Mouse (Mus musculus) cerebellum, adult 8-10 months (tissue): Measurements from ENCODE around the gene Pdzd2.

Source experiments
- DNase-seq: peaks from one replicate; pipeline ENCODE4 v3.0.0; 2022

The Pdzd2 gene

DNA sequence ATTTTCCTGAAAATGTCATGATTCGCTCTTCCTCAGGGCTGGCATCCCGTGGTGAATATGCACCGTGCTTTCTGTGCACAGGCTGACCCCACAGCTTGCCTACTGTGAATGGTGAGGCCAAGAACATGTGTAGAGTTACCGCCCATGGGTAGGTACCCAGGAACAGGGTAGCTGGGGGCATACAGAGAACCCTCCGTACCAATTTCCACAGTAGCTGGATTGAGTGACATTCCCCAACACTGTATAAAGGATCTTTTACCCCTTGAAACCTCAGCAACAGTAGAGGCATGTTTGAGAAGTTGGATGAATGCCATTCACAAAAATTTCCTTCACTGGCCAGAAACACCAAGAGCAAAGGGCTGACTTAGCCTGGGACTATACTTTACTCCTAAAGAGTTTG, 271.1 kb downstream of the Pdzd2 start:
- no peak for DNase-seq

DNA sequence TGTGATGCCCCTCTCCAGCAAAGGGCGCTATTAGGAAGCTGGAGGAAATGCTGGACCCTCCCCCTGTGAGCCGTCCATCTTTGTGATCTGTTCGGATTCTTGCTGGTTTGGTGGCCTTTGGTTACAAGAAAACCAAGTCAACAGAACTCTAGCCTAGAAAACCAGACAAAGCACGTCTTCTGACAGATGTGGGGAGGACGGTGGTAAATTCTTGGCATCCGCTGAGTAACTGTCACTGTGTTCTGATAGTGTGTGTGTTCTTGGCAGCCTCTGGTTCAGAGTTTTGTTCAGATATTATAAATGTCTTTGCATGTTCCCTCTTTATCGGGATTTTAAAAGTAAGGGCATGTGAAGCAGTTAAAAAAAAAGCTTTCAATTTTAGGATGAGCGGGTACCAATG, 274.0 kb downstream of the Pdzd2 start:
- DNase-seq, result no peak

GRCm38 (mm10) chr15:12456808-12457207, 282.9 kb downstream of the Pdzd2 start:
- no peak for DNase-seq

- no peak for DNase-seq
Observed at GRCm38 (mm10) chr15:12453343-12453742, 286.4 kb downstream of the Pdzd2 start.

- peak; percentile 38 for DNase-seq
Observed at GRCm38 (mm10) chr15:12452141-12452995, 287.4 kb downstream of the Pdzd2 start.

GRCm38 (mm10) chr15:12451448-12451847, 288.3 kb downstream of the Pdzd2 start:
- DNase-seq, result peak; percentile 73

DNA sequence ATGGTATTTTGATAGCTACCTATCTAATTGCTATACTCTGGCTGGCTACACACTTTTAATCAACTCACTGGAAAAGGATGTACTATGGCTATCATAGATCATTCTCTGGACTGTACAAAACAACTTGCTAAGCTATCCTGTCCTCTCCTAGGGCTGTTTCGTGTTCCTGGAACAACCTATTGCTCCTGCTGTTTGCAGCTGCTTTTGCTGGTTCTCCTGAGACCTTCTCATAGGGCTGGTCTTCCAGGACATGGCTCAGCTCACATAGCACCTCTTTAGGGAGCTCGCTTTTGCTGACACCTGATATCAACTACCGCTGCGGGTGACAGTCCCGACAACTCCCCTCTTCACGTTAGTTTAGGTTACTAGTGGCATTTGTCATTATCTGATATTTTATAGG, 288.9 kb downstream of the Pdzd2 start:
- DNase-seq, result peak; percentile 11

DNA sequence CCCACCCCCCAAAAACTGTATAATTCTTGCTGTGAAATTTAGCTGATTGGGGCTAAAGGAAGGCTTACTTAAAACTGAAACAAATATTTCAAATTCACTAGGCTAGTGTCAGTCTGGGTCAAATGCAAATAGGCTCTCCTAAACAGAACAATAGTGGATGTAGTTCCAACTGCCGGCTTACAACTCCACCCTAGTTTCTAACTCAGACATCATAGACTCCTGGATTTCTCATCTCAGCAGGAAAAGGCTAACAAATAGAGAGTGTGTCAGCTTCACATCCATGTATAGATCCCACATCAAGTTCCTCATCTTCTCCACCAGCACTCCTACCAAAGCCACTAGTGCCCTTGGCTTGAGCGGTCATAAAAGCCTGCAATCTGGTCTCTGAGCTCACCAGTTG, 290.4 kb downstream of the Pdzd2 start:
- DNase-seq, result no peak

DNA sequence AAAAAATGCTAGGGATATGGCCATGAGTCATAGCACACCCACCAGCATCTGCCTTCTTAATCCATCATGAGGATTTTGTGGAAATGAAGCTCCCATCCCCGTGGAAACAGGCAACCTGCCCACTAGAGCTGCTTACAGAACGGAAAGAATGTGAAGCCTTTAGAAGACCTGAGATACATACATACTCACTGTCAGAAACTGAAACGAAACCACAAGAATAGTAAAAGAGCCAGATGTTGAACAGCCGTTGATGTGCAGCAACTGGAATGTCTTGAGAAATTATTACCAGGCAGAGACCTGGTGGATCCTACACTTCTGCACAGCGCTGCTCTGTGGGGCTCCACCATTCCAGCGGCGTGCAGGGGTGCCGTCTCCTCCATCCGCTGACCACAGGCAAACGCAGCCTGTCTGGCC, 292.7 kb downstream of the Pdzd2 start:
- DNase-seq, result no peak

DNA sequence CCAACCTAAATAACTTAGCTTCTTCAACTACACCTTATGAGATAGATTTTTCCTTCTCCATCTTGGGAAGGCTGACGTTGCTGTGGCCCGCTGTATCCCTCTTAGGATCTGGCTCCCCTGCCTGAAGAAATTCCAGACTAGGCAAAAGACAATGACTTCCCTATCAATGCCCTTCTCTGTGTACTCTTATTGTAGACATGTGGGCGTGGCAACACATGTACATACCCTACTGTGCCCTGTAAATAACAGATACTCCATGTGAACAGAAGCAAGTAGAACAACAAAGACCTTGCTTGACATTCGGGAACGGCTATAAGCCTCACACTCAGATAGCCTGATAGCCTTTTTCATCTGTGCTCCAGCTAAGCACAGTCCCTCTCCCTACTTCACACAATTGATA, 295.2 kb downstream of the Pdzd2 start:
- no peak for DNase-seq

- no peak for DNase-seq
Observed at GRCm38 (mm10) chr15:12439351-12439751, 300.4 kb downstream of the Pdzd2 start.

- no peak for DNase-seq
Observed at GRCm38 (mm10) chr15:12438691-12439090, 301.0 kb downstream of the Pdzd2 start.

DNA sequence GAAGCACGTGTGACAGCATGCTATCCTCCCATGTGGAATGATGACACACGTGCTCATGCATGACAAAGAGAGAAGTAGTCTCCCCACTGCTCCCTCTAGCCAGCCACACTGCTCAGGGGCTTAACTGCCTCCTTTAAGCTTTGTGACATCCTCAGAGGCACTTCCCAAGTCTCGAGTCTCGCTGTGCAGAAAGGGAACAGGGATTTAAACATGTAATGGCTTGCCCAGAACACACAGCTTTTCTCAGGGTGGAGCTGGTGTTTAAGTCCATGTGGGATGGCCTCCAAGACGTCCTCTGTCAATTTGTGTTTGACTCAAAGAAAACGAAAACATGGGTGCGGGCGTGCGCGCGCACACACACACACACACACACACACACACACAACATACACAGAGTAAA, 301.6 kb downstream of the Pdzd2 start:
- no peak for DNase-seq

DNA sequence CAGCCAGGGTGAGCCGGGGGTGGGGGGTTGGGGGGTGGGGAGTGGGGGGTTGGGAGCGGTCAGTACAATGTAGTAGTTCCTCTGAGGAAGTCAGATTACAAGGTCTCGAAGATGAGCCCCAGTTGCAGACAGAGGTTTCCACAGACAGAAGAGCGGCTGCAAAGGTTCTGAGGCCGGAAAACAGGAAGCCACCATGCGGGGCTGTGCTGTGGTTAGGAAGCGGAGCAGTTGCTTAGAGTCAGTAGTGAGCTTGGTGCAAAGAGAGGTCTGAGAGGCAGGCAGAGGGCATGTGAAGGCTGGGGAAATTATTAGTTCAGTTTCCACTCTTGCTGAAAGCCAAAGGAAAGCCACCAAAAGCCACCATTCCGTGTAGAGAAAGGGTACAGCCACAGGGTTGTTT, 303.8 kb downstream of the Pdzd2 start:
- DNase-seq, result no peak

- no peak for DNase-seq
Observed at GRCm38 (mm10) chr15:12433893-12434599, 305.7 kb downstream of the Pdzd2 start.

DNA sequence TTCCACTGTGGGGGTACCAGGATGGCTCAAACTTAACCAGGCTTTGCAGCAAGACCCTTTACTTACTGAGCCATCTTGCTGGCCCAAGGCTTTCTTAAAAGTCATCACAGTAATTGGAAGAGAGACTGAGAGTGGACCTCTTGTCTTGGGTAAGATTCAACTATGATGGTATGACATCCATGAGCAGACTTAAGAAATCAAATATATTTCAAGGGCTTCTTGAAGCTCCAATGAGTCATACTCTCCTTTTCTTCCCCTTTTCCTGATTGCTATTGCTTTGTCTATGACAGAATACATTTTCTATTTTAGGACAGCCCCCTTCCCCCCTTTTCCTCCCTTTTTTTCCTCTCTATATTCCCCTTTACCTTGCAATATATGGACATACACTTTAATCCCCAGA, 306.8 kb downstream of the Pdzd2 start:
- no peak for DNase-seq

DNA sequence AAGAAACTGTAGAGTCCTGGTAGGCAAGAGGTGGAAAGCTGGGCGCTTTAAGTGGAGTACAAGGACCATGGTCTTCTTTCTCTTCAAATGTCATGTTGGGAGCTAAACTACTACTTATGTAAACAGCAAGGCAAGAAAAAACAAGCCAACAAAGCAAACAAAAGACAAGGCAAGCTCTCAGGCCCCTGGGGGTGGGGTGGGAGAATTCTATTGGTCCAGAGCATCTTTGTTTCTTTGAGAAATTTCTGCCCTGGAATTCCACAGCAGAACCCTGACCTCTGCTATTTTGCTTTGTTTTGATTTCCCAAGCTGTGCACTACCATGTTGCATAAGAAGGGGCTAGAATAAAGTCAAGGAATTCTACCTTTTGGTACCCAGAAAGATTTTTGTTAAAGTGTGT, 307.4 kb downstream of the Pdzd2 start:
- DNase-seq, result no peak

- no peak for DNase-seq
Observed at GRCm38 (mm10) chr15:12431684-12432083, 308.0 kb downstream of the Pdzd2 start.

DNA sequence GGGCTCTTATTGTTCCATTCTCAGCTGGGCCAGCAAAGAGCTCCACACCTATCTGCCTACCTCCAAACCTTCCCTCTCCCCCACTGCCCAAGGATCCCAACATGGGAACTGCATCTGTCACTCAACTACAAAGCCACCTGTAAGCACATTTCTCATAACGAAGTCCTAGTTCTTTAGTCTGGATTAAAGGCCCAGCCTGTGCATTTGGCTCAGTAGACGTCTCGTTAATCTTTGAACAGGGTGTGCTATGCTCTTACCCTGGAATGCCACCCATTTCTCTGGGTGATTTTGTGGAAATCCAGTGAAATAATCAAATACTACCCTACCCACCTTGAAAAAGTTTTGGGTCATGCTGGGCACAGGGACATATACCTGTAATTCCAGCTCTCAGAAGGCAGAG, 308.5 kb downstream of the Pdzd2 start:
- no peak for DNase-seq

DNA sequence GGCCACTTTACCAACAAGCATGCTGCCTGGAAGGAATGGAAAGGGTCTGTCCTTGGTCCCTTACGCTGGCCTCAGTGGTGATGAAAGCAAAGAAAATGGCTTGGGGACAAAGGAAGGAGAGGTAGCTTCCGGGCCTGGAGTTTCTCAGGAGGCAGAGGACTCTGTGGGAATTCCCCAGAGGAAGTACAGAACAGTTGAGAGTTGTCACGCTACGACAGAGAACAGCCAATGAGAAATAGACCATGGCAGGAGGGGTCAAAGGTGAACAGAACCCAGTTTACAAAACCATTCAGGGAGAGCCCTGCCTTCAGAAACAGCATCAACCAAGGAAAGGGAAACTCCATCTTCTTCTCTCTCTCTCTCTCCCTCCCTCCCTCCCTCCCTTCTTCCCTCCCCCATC, 309.1 kb downstream of the Pdzd2 start:
- no peak for DNase-seq

DNA sequence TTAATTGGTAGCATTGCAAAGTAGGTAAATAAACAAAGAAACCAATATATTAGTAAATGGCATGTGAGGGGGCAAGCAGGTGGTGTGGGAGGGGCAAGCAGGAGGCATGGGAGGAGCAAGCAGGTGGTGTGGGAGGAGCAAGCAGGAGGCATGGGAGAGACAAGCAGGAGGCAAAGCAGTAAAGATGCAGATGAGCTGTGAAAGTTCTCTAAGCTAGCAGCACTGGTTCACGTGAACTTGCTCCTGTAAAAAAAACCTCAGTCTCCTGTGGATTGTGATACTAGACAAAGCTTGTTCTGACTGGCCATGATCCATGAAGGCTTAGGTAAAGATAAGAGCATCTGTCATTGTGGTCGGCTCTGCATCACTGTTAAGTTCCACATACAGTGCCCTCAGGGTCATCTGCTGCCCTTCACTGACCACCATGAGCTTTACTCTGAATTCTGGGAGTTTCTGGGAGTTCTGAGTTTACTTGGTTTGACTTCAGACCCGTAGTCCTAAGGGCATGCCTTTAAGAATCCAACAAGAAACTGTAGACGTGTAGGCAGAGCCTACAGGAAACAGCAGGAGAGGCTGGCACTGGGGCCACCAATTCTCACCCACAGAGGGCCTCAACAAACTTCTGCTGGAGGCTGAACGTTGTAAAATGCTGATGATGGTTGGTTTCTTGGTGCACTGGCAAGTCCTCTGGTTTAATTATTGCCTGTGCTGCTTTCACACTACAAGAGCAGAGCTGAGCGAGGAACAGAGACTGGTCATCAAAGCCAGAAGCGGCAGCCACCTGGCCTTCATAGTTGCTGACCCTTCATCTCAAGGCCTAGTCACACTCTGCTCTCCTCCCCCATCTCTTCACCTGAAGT, 309.9 kb downstream of the Pdzd2 start:
- no peak for DNase-seq

- DNase-seq, result no peak
Observed at GRCm38 (mm10) chr15:12427818-12428217, 311.9 kb downstream of the Pdzd2 start.

DNA sequence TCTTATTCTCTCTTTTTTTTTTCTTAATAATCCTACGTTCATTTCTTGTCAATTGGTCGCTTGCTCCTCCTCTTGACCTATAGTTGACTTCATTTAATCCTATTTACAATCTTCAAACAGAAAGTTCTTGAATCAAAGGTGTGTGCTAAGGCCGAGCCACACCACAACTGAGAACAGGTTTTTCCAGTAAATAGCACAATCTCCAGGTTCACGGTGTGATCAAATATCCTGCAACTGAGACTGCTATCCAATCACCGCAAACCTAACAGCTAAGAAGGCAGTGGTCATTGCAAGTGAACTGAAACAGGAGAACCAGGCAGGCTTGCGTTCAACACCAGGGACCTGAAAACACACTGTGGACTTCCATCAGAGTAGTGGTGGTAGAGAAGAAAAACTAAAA, 313.4 kb downstream of the Pdzd2 start:
- DNase-seq, result no peak
